Mouse (Mus musculus) neural tube, embryonic 15.5 days (tissue): ENCODE results near the gene Cat. TPM values are rescaled to one million over a fixed set of nuclear protein-coding genes. Genes with fewer than 3 reads are reported as not detected.

Experiments
- ATAC-seq: fragments of 200-750 bp; cut with Nextera tagmentation; 2 replicates; pipeline ENCODE4 v1.8.0; 2017; ENCODE audit warnings: mild to moderate bottlenecking, moderate TSS enrichment, moderate library complexity; ENCODE audit not compliant: low FRiP score
- H3K27ac ChIP-seq: fragments of 300-500 bp; sonication (generic); replicated peaks from 2 replicates; pipeline ENCODE4 v1.5.1; 2015; ENCODE audit warnings: mild to moderate bottlenecking, inconsistent platforms
- H3K27me3 ChIP-seq: fragments of 300-500 bp; sonication (generic); replicated peaks from 2 replicates; pipeline ENCODE4 v1.6.1; 2015; ENCODE audit warnings: inconsistent platforms
- H3K36me3 ChIP-seq: fragments of 300-500 bp; sonication (generic); 2 replicates; pipeline ENCODE4 v1.6.1; 2015; ENCODE audit warnings: inconsistent platforms
- H3K4me1 ChIP-seq: fragments of 300-500 bp; sonication (generic); 2 replicates; pipeline ENCODE4 v1.6.1; 2015; ENCODE audit warnings: inconsistent platforms
- H3K4me2 ChIP-seq: fragments of 300-500 bp; sonication (generic); 2 replicates; pipeline ENCODE4 v1.6.1; 2015; ENCODE audit warnings: inconsistent platforms, mild to moderate bottlenecking, moderate library complexity
- H3K4me3 ChIP-seq: fragments of 300-500 bp; sonication (generic); replicated peaks from 2 replicates; pipeline ENCODE4 v1.5.1; 2015; ENCODE audit warnings: mild to moderate bottlenecking, inconsistent platforms
- H3K9ac ChIP-seq: fragments of 300-500 bp; sonication (generic); replicated peaks from 2 replicates; pipeline ENCODE4 v1.6.1; 2015; ENCODE audit warnings: mild to moderate bottlenecking, inconsistent platforms
- H3K9me3 ChIP-seq: fragments of 300-500 bp; sonication (generic); replicated peaks from 2 replicates; pipeline ENCODE4 v1.6.1; 2016; ENCODE audit warnings: inconsistent platforms
- WGBS: fragments of 180-500 bp; shearing (Covaris S2); methylation state at CpG from one replicate; pipeline ENCODE4 v1.1.7; 2015; ENCODE audit warnings: mixed read lengths; 5-methylcytosine and 5-hydroxymethylcytosine counted together
- polyA plus RNA-seq: library from polyadenylated mRNA; unstranded; fragments of >200 nt; fragmentation: Nextera tagmentation; extraction: Ambion mirVana; gene quantifications from 2 replicates; pipeline ENCODE4 v1.2.1, GENCODE M21; 2015

Gene Cat
- polyA plus RNA-seq, 1 experiment from 2014 or later, result 81.2 TPM

DNA sequence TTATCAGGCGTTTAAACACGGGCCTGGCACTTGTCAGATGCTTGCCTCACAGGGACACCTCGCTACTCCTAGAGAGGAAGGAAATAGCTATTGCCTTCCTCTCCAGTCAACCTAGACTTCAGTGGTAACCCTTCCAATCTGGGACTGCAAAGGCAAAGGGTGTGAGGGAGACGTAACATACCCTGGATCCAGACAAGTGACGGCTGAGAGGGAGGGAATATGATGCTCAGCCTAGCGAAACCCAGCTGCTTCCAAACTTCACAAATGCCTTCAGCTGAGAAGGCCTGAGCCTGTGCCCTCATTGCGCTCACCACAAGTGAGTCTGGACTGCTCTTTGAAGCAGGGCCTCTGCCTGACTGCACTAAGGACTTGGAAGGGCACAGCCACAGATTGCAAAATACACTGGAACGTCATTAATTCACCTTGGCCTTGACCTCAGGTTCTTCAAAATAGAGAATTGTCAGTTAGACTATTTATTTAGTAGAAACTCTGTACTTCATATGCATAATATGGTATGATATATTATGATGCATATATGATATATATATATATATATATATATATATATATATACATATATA lies 52.2 kb downstream of the Cat start:
- no peak for ATAC-seq
- no peaks in the 10 kb centered on the region for H3K9me3 ChIP-seq
- H3K27ac ChIP-seq, result no peak overlapping the region
- H3K36me3 ChIP-seq, result no peaks in the 10 kb centered on the region
- H3K9ac ChIP-seq, result no peak overlapping the region
- H3K4me1 ChIP-seq, result peaks cover 7% of the 10 kb centered on the region; the same call in 1 of the 2 replicates
- WGBS, result 84% methylated on average over 8 of the region's 8 CpGs
- H3K4me3 ChIP-seq, result no peak overlapping the region
- H3K27me3 ChIP-seq, result no peaks in the 10 kb centered on the region
- no peak overlapping the region for H3K4me2 ChIP-seq

DNA sequence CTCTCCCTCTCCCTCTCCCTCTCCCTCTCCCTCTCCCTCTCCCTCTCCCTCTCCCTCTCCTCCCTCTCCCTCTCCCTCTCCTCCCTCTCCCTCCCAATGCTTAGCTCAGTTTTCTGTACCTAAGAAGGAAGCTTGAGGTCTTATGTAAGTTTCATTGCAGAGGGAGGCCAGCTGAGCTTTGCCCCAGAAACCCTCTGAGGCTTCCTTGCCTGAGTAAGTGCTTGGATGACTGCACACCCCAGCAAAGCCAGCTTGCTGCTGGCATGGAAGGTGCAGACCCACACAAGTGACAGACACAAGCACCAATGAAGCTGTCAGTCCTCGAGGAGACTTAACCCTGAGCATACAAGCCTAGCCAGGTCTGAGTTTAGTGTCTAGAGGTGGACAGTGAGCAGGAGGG lies 54.2 kb downstream of the Cat start:
- H3K36me3 ChIP-seq, result no peaks in the 10 kb centered on the region

DNA sequence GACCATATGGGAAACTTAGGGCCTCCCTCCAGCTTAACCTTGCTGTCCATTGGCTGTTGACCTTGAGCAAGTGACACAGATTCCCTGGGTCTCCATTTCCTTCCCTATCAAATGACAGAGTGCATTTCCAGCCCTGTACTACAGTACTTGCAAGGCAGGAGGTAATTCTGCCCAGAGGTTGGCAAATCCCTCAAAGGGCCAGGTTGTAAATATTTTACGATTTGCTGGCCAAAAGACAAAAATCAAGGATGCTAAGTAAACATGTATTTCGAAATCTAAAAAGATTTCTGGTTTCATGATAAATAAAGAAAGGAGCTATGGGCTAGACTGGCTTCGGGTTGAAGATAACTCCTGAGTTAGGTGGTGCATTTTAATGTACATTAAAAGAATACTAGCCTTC lies 56.6 kb downstream of the Cat start:
- H3K4me3 ChIP-seq, result no peak overlapping the region
- H3K9me3 ChIP-seq, result no peaks in the 10 kb centered on the region
- H3K27me3 ChIP-seq, result no peaks in the 10 kb centered on the region
- no peak overlapping the region for H3K27ac ChIP-seq
- no peak overlapping the region for H3K9ac ChIP-seq
- H3K4me2 ChIP-seq, result no peak overlapping the region
- WGBS, result 88% methylated on average over 3 of the region's 3 CpGs
- ATAC-seq, result no peak
- H3K36me3 ChIP-seq, result no peaks in the 10 kb centered on the region
- H3K4me1 ChIP-seq, result no peaks in the 10 kb centered on the region

More for the DNA sequence above, 54.2 kb downstream of the Cat start:
- H3K4me1 ChIP-seq, result no peaks in the 10 kb centered on the region
- WGBS, result 40% methylated on average over 1 of the region's 1 CpGs
- H3K9me3 ChIP-seq, result no peaks in the 10 kb centered on the region
- no peaks in the 10 kb centered on the region for H3K27me3 ChIP-seq
- ATAC-seq, result no peak
- H3K9ac ChIP-seq, result no peak overlapping the region
- H3K4me3 ChIP-seq, result no peak overlapping the region
- H3K4me2 ChIP-seq, result no peak overlapping the region
- H3K27ac ChIP-seq, result no peak overlapping the region

DNA sequence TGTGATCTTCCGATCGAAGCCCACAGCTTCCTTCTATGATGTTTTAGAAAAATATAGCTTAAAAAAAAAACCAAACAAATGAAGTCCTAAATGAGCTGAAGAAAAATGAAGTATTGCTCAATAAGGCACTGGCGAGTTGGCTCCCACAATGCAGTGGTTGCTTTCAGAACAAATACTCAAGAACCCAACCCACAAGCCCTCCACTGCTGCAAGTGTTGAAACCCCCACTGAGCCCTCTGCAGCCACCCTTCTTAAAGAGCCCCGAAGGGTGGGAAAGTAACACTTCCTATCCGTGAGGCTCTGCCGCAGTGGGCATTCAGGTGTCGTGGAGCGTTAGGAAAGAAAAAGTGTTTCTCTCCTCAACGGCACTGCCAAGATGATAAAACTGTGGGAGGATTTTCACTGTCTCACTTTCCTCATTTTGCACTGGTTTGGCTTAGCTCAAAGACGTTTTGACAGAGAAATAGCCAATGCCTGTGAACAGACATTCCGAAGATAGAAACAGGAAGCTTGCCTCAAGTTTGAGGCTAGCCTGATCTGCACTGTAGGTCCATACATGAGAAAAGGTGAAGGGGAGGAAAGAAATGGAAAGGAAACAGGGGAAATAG lies 59.4 kb downstream of the Cat start:
- H3K36me3 ChIP-seq, result no peaks in the 10 kb centered on the region
- ATAC-seq, result no peak
- no peak overlapping the region for H3K4me3 ChIP-seq
- 82% methylated on average over 11 of the region's 11 CpGs for WGBS
- H3K4me2 ChIP-seq, result no peak overlapping the region
- no peak overlapping the region for H3K9ac ChIP-seq
- no peak overlapping the region for H3K27ac ChIP-seq
- H3K9me3 ChIP-seq, result no peaks in the 10 kb centered on the region
- H3K27me3 ChIP-seq, result no peaks in the 10 kb centered on the region
- peaks cover 7% of the 10 kb centered on the region for H3K4me1 ChIP-seq

DNA sequence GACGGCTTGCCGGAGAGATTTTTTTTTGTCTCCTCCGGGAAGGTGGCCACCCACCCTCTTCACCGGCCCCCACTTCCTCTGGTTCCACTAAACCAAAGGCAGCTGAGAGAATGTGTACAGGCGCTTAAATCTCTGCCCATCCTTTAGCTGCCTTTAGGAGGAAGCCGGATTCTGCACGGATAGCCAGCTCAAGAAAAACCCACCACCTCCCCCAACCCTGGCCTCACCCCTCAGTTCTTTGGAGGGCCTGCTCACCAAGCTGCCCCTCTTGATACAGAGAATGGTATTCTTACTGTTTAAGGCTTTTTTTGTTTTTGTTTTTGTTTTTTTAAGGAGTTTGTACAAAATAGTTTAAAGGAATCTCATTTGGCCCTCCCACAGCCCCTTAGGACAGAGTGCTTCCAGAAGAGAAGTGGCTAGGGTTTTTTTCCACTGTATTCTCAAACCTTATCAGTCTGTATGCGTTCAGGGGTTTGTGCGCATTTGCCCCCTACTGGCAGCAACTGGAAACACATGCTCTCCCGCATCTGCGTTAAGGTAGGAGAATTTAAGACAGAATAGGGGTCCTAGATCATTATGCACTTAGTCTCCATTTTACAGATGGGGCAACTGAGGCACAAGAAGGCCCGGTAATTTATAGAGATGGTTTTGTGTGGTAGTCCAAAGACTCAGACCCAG lies 60.5 kb downstream of the Cat start:
- no peak overlapping the region for H3K9ac ChIP-seq
- no peaks in the 10 kb centered on the region for H3K36me3 ChIP-seq
- no peak overlapping the region for H3K4me2 ChIP-seq
- H3K27me3 ChIP-seq, result no peaks in the 10 kb centered on the region
- ATAC-seq, result peak; percentile 58; the same call in 1 of the 2 replicates
- no peaks in the 10 kb centered on the region for H3K9me3 ChIP-seq
- H3K27ac ChIP-seq, result no peak overlapping the region
- peaks cover 8% of the 10 kb centered on the region for H3K4me1 ChIP-seq
- WGBS, result 34% methylated on average over 12 of the region's 12 CpGs
- no peak overlapping the region for H3K4me3 ChIP-seq

DNA sequence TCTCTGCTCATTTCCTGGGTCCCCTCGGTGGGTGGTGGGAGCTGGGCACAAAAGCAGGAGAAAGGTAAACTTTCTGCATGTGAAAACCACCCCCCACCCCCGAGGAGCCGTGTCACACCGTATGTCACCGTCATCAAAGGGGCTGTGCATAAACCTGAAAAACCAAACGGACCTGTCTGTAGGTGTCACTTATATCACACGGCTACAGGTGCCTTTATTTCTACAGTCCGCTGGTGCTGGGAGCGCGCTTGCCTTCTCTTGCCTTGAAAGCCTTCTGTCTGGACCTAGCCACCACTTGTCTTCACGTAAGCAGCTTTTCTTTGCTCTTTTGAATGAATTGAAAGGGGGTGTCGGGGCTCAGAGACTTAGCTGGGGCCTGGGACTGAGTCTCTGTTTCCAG lies 61.1 kb downstream of the Cat start:
- 76% methylated on average over 12 of the region's 12 CpGs for WGBS
- Histone ChIP-seq H3K36me3 (no peaks in the 10 kb centered on the region), H3K4me2 (no peak overlapping the region), H3K27ac (no peak overlapping the region), H3K27me3 (no peaks in the 10 kb centered on the region), H3K4me1 (peaks cover 8% of the 10 kb centered on the region), H3K9ac (no peak overlapping the region), H3K4me3 (no peak overlapping the region), H3K9me3 (no peaks in the 10 kb centered on the region)
- ATAC-seq, result no peak

DNA sequence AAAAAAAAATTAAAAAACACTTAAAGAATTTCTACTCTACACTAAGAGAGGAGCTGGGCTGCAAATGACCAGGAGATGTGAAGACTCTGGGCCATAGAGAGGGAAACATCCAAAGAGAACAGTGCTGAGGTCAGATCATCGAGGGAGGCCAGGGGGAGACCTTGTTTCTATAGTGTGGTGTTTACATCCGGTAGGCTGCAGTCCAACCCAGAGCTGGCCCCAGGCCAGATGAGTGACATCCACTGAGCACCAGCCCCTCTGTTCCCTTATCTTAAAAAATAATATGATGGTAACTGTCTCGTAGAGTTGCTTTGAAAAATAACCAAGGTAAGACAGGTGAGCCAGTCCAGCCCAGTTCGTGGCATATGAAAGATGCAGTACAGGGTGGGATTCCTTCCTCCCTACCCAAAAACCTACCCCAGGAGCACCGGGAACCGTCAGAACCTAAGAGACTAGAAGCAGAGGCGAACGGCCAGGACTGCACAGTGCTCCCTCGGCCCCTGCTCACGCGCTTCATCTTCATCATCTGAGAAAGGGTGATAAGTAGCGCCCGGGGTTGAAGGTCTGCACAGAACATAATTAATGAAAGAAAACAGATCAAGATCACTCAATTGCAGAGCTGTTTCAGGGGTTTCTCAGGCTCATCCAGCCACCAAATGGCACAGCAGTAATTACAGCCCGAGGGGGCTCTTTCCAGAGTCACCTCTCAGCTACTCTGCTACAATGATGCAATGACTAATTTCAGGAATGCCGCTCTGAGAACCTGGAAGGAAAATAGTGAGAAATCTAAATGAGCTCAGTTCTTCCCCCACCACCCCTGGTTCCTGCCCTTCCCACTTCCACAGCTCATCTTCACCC lies 64.1 kb downstream of the Cat start:
- WGBS, result 56% methylated on average over 15 of the region's 15 CpGs
- ATAC-seq, result no peak

DNA sequence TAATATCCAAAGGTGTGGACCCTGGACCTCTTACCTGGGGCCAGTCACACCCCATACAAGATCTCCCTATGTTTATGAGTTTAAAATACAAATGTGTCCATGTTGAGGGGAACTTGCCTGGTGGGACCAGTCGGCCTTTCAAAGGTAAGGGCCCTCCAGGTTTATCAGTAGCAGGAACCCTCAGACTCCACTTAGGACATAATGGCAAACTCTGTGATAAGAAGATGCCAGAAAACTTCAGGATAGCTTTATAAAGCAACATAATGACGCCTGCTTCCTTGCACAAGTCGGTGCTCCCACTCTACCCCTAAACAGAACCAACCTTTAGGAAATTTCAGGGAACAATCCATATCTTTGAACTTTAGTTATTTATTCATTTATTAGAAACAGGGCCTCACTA lies 69.2 kb downstream of the Cat start:
- 89% methylated on average over 3 of the region's 3 CpGs for WGBS
- Histone ChIP-seq H3K36me3 (no peaks in the 10 kb centered on the region), H3K4me3 (no peak overlapping the region), H3K4me1 (peaks cover 2% of the 10 kb centered on the region; the same call in 1 of the 2 replicates), H3K4me2 (no peak overlapping the region), H3K9me3 (no peaks in the 10 kb centered on the region), H3K27ac (no peak overlapping the region), H3K9ac (no peak overlapping the region), H3K27me3 (no peaks in the 10 kb centered on the region)
- ATAC-seq, result no peak

More for the DNA sequence above, 64.1 kb downstream of the Cat start:
- Histone ChIP-seq H3K27me3 (no peaks in the 10 kb centered on the region), H3K9ac (no peak overlapping the region), H3K27ac (no peak overlapping the region), H3K4me2 (no peak overlapping the region), H3K9me3 (no peaks in the 10 kb centered on the region), H3K36me3 (no peaks in the 10 kb centered on the region), H3K4me1 (peaks cover 8% of the 10 kb centered on the region), H3K4me3 (no peak overlapping the region)

DNA sequence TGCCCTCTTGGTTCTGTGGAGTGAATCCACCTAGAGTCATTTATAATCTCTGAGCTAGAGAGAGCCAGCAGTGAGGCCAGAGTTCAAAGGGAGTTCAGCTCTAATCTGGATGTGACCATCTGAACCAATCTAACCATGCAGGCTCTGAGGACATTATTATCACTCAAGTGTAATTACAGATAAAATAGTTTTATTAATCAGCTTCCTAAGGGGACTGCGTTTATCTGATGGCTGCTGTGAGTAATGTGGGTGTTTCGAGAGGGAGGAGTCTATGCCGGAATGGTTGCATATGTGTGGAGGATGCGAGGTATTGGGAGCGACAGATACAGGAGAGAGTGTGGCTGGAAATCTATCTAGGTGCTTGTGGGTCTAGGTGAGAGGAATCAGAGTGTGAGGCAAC lies 71.6 kb downstream of the Cat start:
- Histone ChIP-seq H3K4me1 (no peaks in the 10 kb centered on the region), H3K9ac (no peak overlapping the region), H3K36me3 (no peaks in the 10 kb centered on the region), H3K27ac (no peak overlapping the region), H3K27me3 (no peaks in the 10 kb centered on the region), H3K9me3 (no peaks in the 10 kb centered on the region), H3K4me2 (no peak overlapping the region), H3K4me3 (no peak overlapping the region)
- no peak for ATAC-seq
- WGBS, result 76% methylated on average over 5 of the region's 5 CpGs

DNA sequence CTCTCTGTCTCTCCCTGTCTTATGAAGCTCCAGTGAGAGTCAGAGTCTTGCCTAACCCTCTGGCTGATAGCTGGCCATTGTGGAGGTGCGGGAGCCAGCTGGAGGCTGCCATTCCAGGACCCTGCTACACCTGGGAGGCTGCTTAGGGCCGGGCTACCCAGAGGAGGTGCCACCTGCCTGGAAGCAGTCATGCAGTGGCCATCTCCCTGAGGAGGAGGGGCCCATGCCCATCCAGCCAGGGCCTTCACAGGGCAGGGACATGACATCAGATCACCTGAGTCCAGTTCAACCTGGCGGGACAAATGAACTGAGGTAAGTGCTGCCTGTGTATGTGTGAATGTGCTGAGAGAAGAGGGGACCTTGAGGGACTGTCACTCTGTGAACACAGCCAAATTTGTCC lies 73.1 kb downstream of the Cat start:
- Histone ChIP-seq H3K9ac (no peak overlapping the region), H3K4me1 (no peaks in the 10 kb centered on the region)
- 90% methylated on average over 3 of the region's 3 CpGs for WGBS

DNA sequence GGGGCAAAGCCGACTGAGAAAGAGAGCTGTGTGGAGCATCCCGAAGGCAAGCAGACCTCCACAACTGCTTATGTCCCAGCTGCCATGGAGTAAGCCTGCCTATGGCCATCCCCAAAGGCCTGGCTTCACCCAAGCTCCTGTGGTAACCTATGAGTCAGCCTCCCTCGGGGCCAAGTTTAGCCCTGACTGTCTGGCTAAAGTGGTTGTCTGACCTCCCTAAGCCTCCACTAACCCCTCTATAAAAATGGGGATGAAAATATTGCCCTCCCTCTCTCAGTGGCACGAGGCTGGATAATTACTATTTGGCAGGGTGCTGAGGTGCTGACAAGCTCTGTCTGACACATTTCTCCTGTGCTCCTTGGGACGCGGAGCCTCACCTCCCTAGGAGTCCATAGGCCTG lies 73.6 kb downstream of the Cat start, which contains the start of gene Elf5:
Gene Elf5 (plus strand): TSS at position 341 of the 400 bp plus-strand sequence.
- Histone ChIP-seq H3K4me2 (no peak within 1 kb of the TSS), H3K9me3 (no peaks in the 10 kb centered on the region), H3K36me3 (no peaks in the 10 kb centered on the region), H3K27me3 (no peaks in the 10 kb centered on the region), H3K27ac (no peak within 1 kb of the TSS), H3K4me3 (no peak within 1 kb of the TSS), H3K9ac (no peak within 1 kb of the TSS), H3K4me1 (no peaks in the 10 kb centered on the region)
- 94% methylated on average over 6 of the region's 6 CpGs for WGBS
- ATAC-seq, result no peak

More for the DNA sequence above, 73.1 kb downstream of the Cat start:
- Histone ChIP-seq H3K27me3 (no peaks in the 10 kb centered on the region), H3K9me3 (no peaks in the 10 kb centered on the region), H3K27ac (no peak overlapping the region), H3K4me3 (no peak overlapping the region), H3K4me2 (no peak overlapping the region), H3K36me3 (no peaks in the 10 kb centered on the region)
- no peak for ATAC-seq
